Mouse (Mus musculus) stomach, embryonic 14.5 days (tissue): ENCODE measurements around the gene Olfr111. TPM values are rescaled to one million over a fixed set of nuclear protein-coding genes. Genes with fewer than 3 reads are reported as not detected.

Experiments
- ATAC-seq: fragments of 200-750 bp; cut with Nextera tagmentation; 2 replicates; pipeline ENCODE4 v1.8.0; 2017; ENCODE audit warnings: low read depth, moderate TSS enrichment; ENCODE audit not compliant: insufficient number of reproducible peaks, insufficient read depth, low FRiP score
- H3K27ac ChIP-seq: fragments of 300-500 bp; sonication (generic); 2 replicates; pipeline ENCODE4 v1.5.1; 2014; ENCODE audit warnings: mild to moderate bottlenecking, low read length, moderate library complexity, mixed read lengths
- H3K27me3 ChIP-seq: fragments of 300-500 bp; sonication (generic); 2 replicates; pipeline ENCODE4 v1.6.1; 2014; ENCODE audit warnings: low read length, control low read depth, mixed read lengths; ENCODE audit not compliant: control insufficient read depth, insufficient read depth
- H3K36me3 ChIP-seq: fragments of 300-500 bp; sonication (generic); 2 replicates; pipeline ENCODE4 v1.6.1; 2014; ENCODE audit warnings: mild to moderate bottlenecking, control low read depth, low read length, moderate library complexity, mixed read lengths; ENCODE audit not compliant: control insufficient read depth, insufficient read depth
- H3K4me1 ChIP-seq: fragments of 300-500 bp; sonication (generic); 2 replicates; pipeline ENCODE4 v1.6.1; 2014; ENCODE audit warnings: low read length, control low read depth, mixed read lengths; ENCODE audit not compliant: control insufficient read depth, insufficient read depth
- H3K4me2 ChIP-seq: fragments of 300-500 bp; sonication (generic); replicated peaks from 2 replicates; pipeline ENCODE4 v1.6.1; 2014; ENCODE audit warnings: low read depth, low read length, control low read depth
- H3K4me3 ChIP-seq: fragments of 300-500 bp; sonication (generic); 2 replicates; pipeline ENCODE4 v1.5.1; 2014; ENCODE audit warnings: low read depth, low read length, control low read depth
- H3K9ac ChIP-seq: fragments of 300-500 bp; sonication (generic); replicated peaks from 2 replicates; pipeline ENCODE4 v1.6.1; 2014; ENCODE audit warnings: low read depth, mild to moderate bottlenecking, control low read depth, low read length, moderate library complexity, mixed read lengths
- H3K9me3 ChIP-seq: fragments of 300-500 bp; sonication (generic); 2 replicates; pipeline ENCODE4 v1.6.1; 2016; ENCODE audit warnings: low read depth, low read length, control low read depth; ENCODE audit not compliant: control insufficient read depth
- WGBS: fragments of 180-500 bp; shearing (Covaris S2); extraction: QIAGEN DNeasy Blood & Tissue Kit; methylation state at CpG from one replicate; pipeline ENCODE4 v1.1.7; 2014; 5-methylcytosine and 5-hydroxymethylcytosine counted together
- polyA plus RNA-seq: library from polyadenylated mRNA; unstranded; fragments of >200 nt; fragmentation: Nextera tagmentation; extraction: Ambion mirVana; gene quantifications from 2 replicates; pipeline ENCODE4 v1.2.1, GENCODE M21; 2014

Olfr111 gene
- polyA plus RNA-seq, 1 experiment from 2014 or later, result not detected

GRCm38 (mm10) chr17:37541454-37542119 lies 33.8 kb downstream of the Olfr111 start:
- Histone ChIP-seq H3K4me2 (no peak overlapping the region), H3K27me3 (no peaks in the 10 kb centered on the region), H3K4me3 (no peak overlapping the region), H3K9me3 (no peaks in the 10 kb centered on the region), H3K36me3 (no peaks in the 10 kb centered on the region), H3K4me1 (no peaks in the 10 kb centered on the region), H3K9ac (no peak overlapping the region), H3K27ac (no peak overlapping the region)
- WGBS, result 77% methylated on average over 4 of the region's 4 CpGs
- ATAC-seq, result no peak

GRCm38 (mm10) chr17:37543800-37544435 lies 36.1 kb downstream of the Olfr111 start:
- no peak for ATAC-seq
- no peak overlapping the region for H3K27ac ChIP-seq
- H3K4me3 ChIP-seq, result no peak overlapping the region
- no peaks in the 10 kb centered on the region for H3K4me1 ChIP-seq
- no peak overlapping the region for H3K9ac ChIP-seq
- 70% methylated on average over 3 of the region's 3 CpGs for WGBS
- H3K9me3 ChIP-seq, result no peaks in the 10 kb centered on the region
- no peaks in the 10 kb centered on the region for H3K36me3 ChIP-seq
- no peaks in the 10 kb centered on the region for H3K27me3 ChIP-seq
- no peak overlapping the region for H3K4me2 ChIP-seq

GRCm38 (mm10) chr17:37558913-37559615 lies 51.2 kb downstream of the Olfr111 start:
- 57% methylated on average over 1 of the region's 1 CpGs for WGBS
- H3K9ac ChIP-seq, result no peak overlapping the region
- no peak for ATAC-seq

GRCm38 (mm10) chr17:37569351-37569750 lies 61.5 kb downstream of the Olfr111 start, which contains the start of gene Olfr112:
Olfr112 (minus strand) TSS chr17:37569451.
- Histone ChIP-seq H3K4me3 (no peak within 1 kb of the TSS), H3K9me3 (no peaks in the 10 kb centered on the region), H3K4me1 (no peaks in the 10 kb centered on the region), H3K27ac (no peak within 1 kb of the TSS), H3K36me3 (no peaks in the 10 kb centered on the region), H3K27me3 (no peaks in the 10 kb centered on the region), H3K4me2 (no peak within 1 kb of the TSS), H3K9ac (no peak within 1 kb of the TSS)
- ATAC-seq, result no peak

More at GRCm38 (mm10) chr17:37558913-37559615, 51.2 kb downstream of the Olfr111 start:
- no peaks in the 10 kb centered on the region for H3K4me1 ChIP-seq
- no peak overlapping the region for H3K4me3 ChIP-seq
- no peaks in the 10 kb centered on the region for H3K27me3 ChIP-seq
- no peaks in the 10 kb centered on the region for H3K36me3 ChIP-seq
- no peak overlapping the region for H3K4me2 ChIP-seq
- no peaks in the 10 kb centered on the region for H3K9me3 ChIP-seq
- H3K27ac ChIP-seq, result no peak overlapping the region

- no peak for ATAC-seq
- H3K36me3 ChIP-seq, result no peaks in the 10 kb centered on the region
- H3K4me2 ChIP-seq, result no peak within 1 kb of the TSS
- H3K4me1 ChIP-seq, result no peaks in the 10 kb centered on the region
- H3K9ac ChIP-seq, result no peak within 1 kb of the TSS
- H3K4me3 ChIP-seq, result no peak within 1 kb of the TSS
- H3K27ac ChIP-seq, result no peak within 1 kb of the TSS
- H3K27me3 ChIP-seq, result no peaks in the 10 kb centered on the region
- no peaks in the 10 kb centered on the region for H3K9me3 ChIP-seq
These were observed 69.7 kb downstream of the Olfr111 start, which contains the start of gene Olfr113 for GRCm38 (mm10) chr17:37577563-37577962. Olfr113 (minus strand) TSS chr17:37577663.

Other genes starting within 250 kb of the Olfr111 start
- not detected in 2 replicates for gene Olfr98, start 244.3 kb upstream of the Olfr111 start, polyA plus RNA-seq
- gene H2-M3, start 237.8 kb upstream of the Olfr111 start, polyA plus RNA-seq, result 2.9 and 4.3 TPM in 2 replicates
- not detected in 2 replicates for gene Olfr99, start 224.6 kb upstream of the Olfr111 start, polyA plus RNA-seq
- gene Olfr101, start 203.7 kb upstream of the Olfr111 start, polyA plus RNA-seq, result not detected in 2 replicates
- gene Olfr102, start 191.0 kb upstream of the Olfr111 start, polyA plus RNA-seq, result not detected in 2 replicates
- not detected in 2 replicates for gene Olfr103, start 168.3 kb upstream of the Olfr111 start, polyA plus RNA-seq
- not detected in 2 replicates for gene Olfr104-ps, start 148.4 kb upstream of the Olfr111 start, polyA plus RNA-seq
- not detected in 2 replicates for gene Olfr105-ps, start 129.0 kb upstream of the Olfr111 start, polyA plus RNA-seq
- not detected in 2 replicates for gene Olfr106-ps, start 117.6 kb upstream of the Olfr111 start, polyA plus RNA-seq
- not detected in 2 replicates for gene Olfr107, start 108.8 kb upstream of the Olfr111 start, polyA plus RNA-seq
- not detected in 2 replicates for gene Olfr108, start 62.5 kb upstream of the Olfr111 start, polyA plus RNA-seq
- gene Olfr109, start 49.1 kb upstream of the Olfr111 start, polyA plus RNA-seq, result not detected in 2 replicates
- not detected in 2 replicates for gene H2-M2, start 24.5 kb upstream of the Olfr111 start, polyA plus RNA-seq
- gene Olfr110, start 15.6 kb upstream of the Olfr111 start, polyA plus RNA-seq, result not detected in 2 replicates
- not detected in 2 replicates for gene Olfr112, start 61.4 kb downstream of the Olfr111 start, polyA plus RNA-seq
- not detected in 2 replicates for gene Olfr113, start 69.6 kb downstream of the Olfr111 start, polyA plus RNA-seq
- gene Olfr114, start 84.7 kb downstream of the Olfr111 start, polyA plus RNA-seq, result not detected in 2 replicates
- gene Olfr115, start 119.1 kb downstream of the Olfr111 start, polyA plus RNA-seq, result not detected in 2 replicates
- not detected in 2 replicates for gene Olfr116, start 119.2 kb downstream of the Olfr111 start, polyA plus RNA-seq
- gene Olfr117, start 155.8 kb downstream of the Olfr111 start, polyA plus RNA-seq, result not detected in 2 replicates
- gene Olfr118, start 159.0 kb downstream of the Olfr111 start, polyA plus RNA-seq, result not detected in 2 replicates
- gene Olfr119, start 188.5 kb downstream of the Olfr111 start, polyA plus RNA-seq, result not detected in 2 replicates
- not detected in 2 replicates for gene Olfr120, start 213.8 kb downstream of the Olfr111 start, polyA plus RNA-seq
- gene Olfr121, start 240.8 kb downstream of the Olfr111 start, polyA plus RNA-seq, result not detected in 2 replicates